Mouse (Mus musculus) right cerebral cortex, adult 18-20 months (tissue): ENCODE results near the gene Fkbp2.
"Not testable (repeated sequence)": the region's sequence is repeated elsewhere in the genome, so short reads cannot be mapped to it uniquely, and the experiment has no call there.

Experiments
- DNase-seq: peaks from one replicate; pipeline ENCODE4 v3.0.0; 2022; ENCODE audit warnings: mixed read lengths

The Fkbp2 gene

GRCm38 (mm10) chr19:6980381-6981093 is at the start of gene Fkbp2:
Gene Fkbp2, minus strand, starts transcription at chr19:6980501.
- DNase-seq = peak; percentile 99

GRCm38 (mm10) chr19:7029531-7029930 is 49.2 kb upstream of the Fkbp2 start:
- peak; percentile 78 for DNase-seq

- DNase-seq = no peak
Measured at GRCm38 (mm10) chr19:7020224-7020641, 39.9 kb upstream of the Fkbp2 start.

GRCm38 (mm10) chr19:7019191-7019590 is 38.9 kb upstream of the Fkbp2 start, which contains the start of gene Fermt3:
Gene Fermt3, minus strand, starts transcription at chr19:7019469.
- no peak for DNase-seq

GRCm38 (mm10) chr19:7018546-7018945 is 38.2 kb upstream of the Fkbp2 start:
- DNase-seq = no peak

- DNase-seq = no peak
Measured at GRCm38 (mm10) chr19:7017541-7018457, 37.5 kb upstream of the Fkbp2 start.

GRCm38 (mm10) chr19:7014481-7015135 is 34.3 kb upstream of the Fkbp2 start:
- no peak for DNase-seq

GRCm38 (mm10) chr19:7013984-7014383 is 33.7 kb upstream of the Fkbp2 start:
- DNase-seq = no peak

- no peak for DNase-seq
Measured at GRCm38 (mm10) chr19:7012426-7012825, 32.1 kb upstream of the Fkbp2 start.

- DNase-seq = no peak
Measured at GRCm38 (mm10) chr19:7006892-7007593, 26.7 kb upstream of the Fkbp2 start.

- DNase-seq = no peak
Measured at GRCm38 (mm10) chr19:6999360-7000063, 19.2 kb upstream of the Fkbp2 start.

GRCm38 (mm10) chr19:6997721-6998290 is 17.5 kb upstream of the Fkbp2 start:
- no peak for DNase-seq

GRCm38 (mm10) chr19:6996006-6996405 is 15.7 kb upstream of the Fkbp2 start, which contains the start of the genes Nudt22 and Trpt1:
Gene Nudt22, minus strand, starts transcription at chr19:6996117.
Gene Trpt1, plus strand, starts transcription at chr19:6996131.
- DNase-seq = peak; percentile 89

GRCm38 (mm10) chr19:6995255-6995991 is 15.1 kb upstream of the Fkbp2 start:
- no peak for DNase-seq

GRCm38 (mm10) chr19:6994489-6994888 is 14.2 kb upstream of the Fkbp2 start:
- DNase-seq = no peak

- DNase-seq = no peak
Measured at GRCm38 (mm10) chr19:6994002-6994401, 13.7 kb upstream of the Fkbp2 start.

- no peak for DNase-seq
Measured at GRCm38 (mm10) chr19:6993011-6993770, 12.9 kb upstream of the Fkbp2 start.

- peak; percentile 97 for DNase-seq
Measured at GRCm38 (mm10) chr19:6992011-6992858, 11.9 kb upstream of the Fkbp2 start, which contains the start of gene Dnajc4. Gene Dnajc4, minus strand, starts transcription at chr19:6992572.

GRCm38 (mm10) chr19:6991166-6991565 is 10.9 kb upstream of the Fkbp2 start:
- not testable (repeated sequence) for DNase-seq
